Mouse (Mus musculus) embryo, embryonic 11.5 days (tissue): ENCODE data around the gene Adm2.

ENCODE experiments used
- DNase-seq: peaks from one replicate; pipeline ENCODE4 v3.0.0-alpha.2; 2012; ENCODE audit warnings: low read depth, low spot score

Gene Adm2

DNA sequence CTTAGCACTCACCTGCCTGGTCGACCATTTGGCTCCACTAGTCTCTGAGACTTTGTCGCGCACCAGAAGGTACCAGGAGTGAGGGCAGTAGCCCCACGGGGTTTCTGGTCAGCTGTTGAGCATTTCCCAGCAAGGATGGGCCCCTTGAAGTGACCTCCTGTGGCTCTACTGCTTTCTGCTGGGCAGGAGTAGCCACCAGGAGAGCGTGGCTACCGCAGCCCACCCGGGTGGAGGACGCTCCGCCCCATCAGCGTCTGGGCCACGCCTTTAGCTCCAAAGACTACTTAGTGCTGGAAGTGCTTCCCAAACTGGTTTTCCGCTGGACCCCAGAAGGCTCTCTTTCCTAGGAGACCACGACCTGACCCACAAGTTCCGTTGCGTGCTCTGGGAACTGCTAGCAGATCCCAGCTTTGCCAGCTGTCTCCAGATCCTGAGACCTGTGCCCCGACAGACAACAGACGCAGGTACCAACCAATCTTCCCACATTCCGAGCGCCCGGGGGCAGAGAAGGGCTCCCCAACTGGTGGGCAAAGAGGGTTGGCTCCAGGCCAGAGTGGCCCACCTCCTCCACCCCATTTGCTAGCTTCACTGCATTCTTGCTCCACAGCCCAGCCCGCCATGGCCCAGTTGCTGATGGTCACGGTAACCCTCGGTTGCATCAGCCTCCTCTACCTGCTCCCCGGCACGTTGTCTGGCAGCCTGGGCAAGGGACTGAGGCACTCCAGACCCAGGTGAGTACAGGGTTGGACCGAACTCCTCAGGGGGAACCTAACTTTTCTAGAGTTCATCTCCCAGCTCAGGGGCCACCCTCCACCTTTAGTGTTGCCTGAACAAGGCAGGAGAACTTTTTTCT, at the start of gene Adm2:
Adm2 (plus strand) TSS at position 51 of the 853 bp plus-strand sequence.
- no peak for DNase-seq

- no peak for DNase-seq
Observed at GRCm38 (mm10) chr15:89275497-89275896, 47.0 kb upstream of the Adm2 start.

GRCm38 (mm10) chr15:89277366-89277765, 45.2 kb upstream of the Adm2 start:
- no peak for DNase-seq

GRCm38 (mm10) chr15:89282546-89282945, 40.0 kb upstream of the Adm2 start:
- no peak for DNase-seq

DNA sequence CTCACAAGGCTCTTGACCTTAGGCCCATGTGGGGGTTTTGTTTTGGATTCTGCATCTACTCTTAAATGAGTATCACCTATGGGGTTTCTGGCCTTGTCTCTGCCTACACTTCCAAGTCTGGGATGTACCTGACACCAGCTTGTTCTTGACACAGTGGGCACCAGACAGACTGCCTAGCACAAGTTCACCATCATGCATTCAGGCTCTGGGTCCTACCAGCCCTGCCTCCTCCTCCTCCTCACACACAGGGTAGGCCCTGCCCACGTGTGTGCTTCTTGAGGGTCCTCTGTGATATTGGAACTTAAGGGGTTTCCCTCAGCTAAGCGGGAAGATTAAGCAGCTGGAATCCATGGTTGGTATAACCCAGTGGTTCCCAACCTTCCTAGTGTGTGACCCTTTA, 38.4 kb upstream of the Adm2 start:
- DNase-seq: no peak

DNA sequence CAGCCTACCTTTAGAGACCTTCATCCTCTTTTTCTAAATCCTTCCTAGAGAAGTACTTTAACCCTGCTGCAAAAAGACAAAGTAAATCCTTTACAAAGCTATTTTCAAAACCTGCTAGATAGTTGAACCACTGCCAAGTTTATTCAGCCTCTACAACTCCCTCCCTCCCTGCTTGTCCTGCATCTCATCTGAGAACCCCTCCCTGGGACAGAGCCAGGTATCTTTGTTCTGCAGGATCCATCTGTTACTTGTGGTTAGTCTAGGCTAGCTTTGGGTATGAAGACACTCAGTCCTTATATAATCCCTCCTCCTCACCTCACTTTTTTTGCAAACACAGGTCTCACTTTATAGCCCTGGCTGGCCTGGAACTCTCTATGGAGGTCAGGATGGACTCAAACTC, 37.5 kb upstream of the Adm2 start:
- DNase-seq: no peak

GRCm38 (mm10) chr15:89285478-89285877, 37.0 kb upstream of the Adm2 start:
- no peak for DNase-seq

DNA sequence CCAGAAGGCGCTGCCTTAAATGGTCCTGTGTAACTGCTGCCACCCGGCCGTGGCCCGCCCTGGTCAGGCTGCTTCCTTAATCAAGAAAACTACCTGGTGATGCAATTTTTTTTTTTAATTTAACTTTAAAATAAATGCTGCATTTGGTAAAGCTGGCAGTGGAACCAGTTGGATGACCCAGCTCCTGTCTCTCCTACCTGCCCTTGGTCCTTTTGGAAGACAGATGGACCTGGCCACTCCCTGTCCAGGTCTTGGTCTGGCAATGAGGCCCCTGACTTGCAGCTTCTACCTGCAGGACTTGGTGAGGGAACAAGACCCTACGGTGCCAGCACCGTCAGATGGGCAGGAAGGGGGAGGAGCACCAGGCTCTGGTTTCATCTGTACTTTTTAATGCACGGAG, 36.4 kb upstream of the Adm2 start:
- no peak for DNase-seq

- no peak for DNase-seq
Observed at GRCm38 (mm10) chr15:89286582-89286981, 35.9 kb upstream of the Adm2 start.

GRCm38 (mm10) chr15:89288227-89288767, 34.2 kb upstream of the Adm2 start:
- DNase-seq: no peak

DNA sequence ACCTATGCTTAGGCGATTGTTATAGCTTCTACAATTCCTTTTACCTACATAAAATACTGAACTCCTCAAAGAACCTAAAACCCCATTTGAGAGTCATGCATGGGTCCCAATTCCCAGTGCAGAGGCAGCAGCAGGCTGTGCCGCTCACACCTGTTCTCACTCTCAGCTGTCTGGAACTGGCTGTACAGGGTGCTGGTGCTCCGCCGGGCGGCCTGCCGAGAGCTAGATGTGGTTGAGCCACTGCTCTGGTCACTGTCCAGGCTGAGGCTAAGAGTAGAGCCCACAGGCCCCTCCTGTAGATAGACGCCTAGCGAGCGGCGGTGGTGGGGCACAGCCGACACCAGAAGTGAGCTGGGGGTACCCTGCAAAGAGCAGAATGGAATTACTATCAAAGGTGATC, 33.1 kb upstream of the Adm2 start:
- no peak for DNase-seq

DNA sequence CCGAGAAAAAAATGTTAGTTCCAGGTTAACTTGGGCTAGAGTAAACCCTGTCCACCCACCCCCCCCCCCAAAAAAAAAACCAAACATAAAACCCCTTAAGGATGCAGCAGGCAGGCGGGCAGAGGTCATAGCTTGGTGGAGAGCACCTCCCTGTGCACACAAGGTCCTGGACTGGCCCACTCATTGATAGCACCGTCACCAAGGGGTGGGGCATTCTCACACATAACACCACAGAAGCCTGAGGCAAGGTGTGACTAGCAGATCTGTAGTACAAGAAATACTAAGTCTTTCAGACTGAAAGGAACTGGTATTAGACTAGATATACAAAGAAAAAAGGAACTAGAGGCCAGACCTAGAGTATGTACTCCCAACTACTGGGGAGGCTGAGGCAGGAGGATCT, 31.0 kb upstream of the Adm2 start:
- no peak for DNase-seq

DNA sequence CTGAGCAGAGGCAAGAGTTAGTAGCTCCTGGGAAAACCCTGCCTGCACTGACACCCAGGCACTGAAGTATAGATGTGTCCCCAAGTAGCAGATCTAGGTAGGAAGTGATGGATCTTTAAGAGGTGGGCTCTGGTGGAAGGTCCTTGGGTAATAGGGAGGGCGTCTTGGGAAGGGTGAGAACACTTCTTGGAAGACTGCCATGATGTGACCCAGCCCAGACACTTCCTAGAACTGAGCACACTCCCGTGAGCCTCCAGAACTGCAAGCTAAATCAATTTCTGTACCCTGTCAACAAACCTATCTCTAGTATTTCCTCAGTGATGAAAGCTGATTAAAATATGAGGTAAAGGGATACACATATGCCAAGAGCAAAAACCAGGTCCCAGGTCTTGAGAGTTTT, 29.7 kb upstream of the Adm2 start:
- no peak for DNase-seq

DNA sequence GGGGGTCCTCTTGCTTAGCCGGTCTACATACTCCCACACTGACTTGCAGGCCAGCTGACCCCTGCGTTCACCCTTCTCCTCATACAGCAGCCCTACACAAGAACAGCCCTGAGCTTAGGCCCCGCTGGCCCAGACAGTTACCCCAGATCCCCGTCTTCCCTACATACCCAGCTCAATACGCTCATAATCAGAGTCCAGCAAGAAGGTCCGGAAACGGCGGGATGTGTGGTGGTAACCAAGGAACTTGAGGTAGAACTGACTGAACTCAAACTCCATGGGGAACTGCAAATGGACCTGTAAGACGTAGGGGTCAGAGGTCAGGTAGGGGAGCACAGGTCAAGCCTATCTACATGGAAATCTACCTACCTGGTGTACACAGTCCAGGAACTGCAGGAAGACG, 28.7 kb upstream of the Adm2 start:
- no peak for DNase-seq

DNA sequence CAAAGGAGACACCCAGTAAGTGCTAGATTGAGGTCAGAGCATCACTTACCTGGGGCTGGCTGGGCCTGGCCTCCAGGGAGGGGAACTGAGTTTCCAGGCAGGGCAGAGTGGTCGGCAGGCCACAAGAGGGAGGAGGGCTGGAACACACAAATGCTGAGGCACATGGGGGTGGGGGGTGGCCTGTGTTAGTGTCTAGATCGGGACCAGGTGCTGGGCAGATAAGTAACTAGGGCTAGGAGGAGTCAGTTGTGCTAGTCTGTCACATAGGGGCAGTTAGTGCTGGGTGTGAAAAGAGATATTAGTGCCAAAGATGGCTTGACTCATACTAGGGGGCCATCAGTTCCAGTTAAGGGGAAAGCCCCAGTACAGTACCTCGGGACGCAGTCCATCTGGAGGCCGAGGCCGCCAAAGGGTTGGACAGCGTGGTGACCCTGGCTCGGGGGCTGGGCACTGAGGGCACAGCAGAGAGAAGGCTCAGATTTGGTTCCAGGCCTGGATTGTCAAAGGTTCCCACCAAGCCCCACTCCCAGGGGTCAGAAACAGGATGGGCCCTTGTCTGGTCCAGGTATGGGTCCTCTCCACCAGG, 26.8 kb upstream of the Adm2 start:
- no peak for DNase-seq

DNA sequence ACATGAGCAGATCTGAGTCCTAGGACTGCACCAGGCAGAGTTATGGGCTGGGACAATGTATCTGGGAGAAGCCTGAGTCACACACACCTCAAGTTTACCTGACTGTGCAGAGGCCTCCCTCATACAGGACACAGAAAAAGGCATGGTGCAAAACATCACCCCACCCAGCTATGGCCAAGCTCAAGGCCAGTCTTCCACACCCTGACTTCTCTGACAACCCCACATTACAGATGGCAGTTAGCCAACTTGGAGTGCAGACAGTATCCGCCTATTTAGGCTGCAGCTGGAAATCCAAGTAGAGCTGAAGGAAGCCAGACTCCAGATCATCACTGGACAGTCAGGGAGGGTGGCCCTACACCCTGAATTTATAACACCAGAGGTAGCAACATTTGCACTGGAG, 26.1 kb upstream of the Adm2 start:
- DNase-seq: no peak

- no peak for DNase-seq
Observed at GRCm38 (mm10) chr15:89297695-89298094, 24.8 kb upstream of the Adm2 start.

DNA sequence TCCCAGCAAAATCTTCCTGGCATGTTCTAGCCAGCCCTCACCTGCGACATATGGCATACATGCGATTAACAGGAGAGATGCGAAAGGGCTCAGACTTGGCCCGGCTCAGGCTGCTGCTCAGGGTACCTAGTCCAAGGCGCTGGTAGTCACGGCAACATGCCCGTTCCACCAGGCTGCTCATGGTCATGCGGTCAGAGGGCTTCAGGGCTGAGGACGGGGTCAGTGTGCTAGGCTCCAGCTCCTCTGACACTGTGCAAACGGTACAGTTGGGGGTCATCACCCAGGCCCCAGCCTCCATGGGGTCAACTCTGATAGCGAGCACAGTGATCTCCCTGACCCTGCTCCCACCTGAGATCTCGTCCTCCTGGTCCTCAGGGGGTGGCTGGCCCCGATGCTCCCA, 22.3 kb upstream of the Adm2 start:
- DNase-seq: no peak

- no peak for DNase-seq
Observed at GRCm38 (mm10) chr15:89300600-89300999, 21.9 kb upstream of the Adm2 start.

GRCm38 (mm10) chr15:89305966-89306365, 16.6 kb upstream of the Adm2 start:
- no peak for DNase-seq

- no peak for DNase-seq
Observed at GRCm38 (mm10) chr15:89307461-89307860, 15.1 kb upstream of the Adm2 start.

GRCm38 (mm10) chr15:89308406-89309139, 13.9 kb upstream of the Adm2 start:
- no peak for DNase-seq
